Mouse (Mus musculus): Measurements from ENCODE around the gene Phf19.

GRCm38 (mm10) chr2:34946046-34946445 is 32.2 kb upstream of the Phf19 start:
- TF ChIP-seq CTCF (conservative IDR thresholded peaks at IDR 0.05; ENCODE audit: insufficient read depth, insufficient read length, low read depth, low read length), result no peak
- no peak for TF ChIP-seq POLR2A (IDR thresholded peaks at IDR 0.05; ENCODE audit: low read depth, low read length)

All from kidney, adult 2 months (tissue).